Mouse (Mus musculus): Measurements from ENCODE around the gene Slc25a22. TPM values are rescaled to one million over a fixed set of nuclear protein-coding genes. Genes with fewer than 3 reads are reported as not detected.

Slc25a22 gene
- total RNA-seq, 2 experiments from 2014 or later = 18.6 to 26.1 TPM

DNA sequence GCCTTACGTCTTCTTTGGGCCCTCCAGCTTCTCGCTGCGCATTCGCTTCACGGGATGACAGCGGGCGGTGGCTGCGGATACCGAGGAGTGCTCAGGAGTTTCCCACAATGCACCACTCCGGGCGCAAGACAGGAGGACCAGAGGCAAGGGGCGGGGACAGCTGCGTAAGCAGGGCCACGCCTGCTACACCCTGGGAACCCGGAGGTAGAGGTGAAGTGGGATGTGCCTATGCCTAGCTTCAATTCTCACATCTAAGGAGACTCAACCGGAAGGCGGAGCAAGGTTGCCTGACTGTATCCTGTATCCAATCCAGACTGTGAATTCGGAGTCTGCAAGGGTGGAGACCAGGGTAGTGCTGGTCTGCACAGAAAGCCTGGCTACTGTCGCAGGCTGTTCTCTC, 8.4 kb downstream of the Slc25a22 start, which contains the start of gene Cend1:
Gene Cend1, minus strand, starts transcription at position 182 of the 400 bp plus-strand sequence.
- peak within 1 kb of the TSS; percentile 24; the same call in 1 of the 2 replicates for H3K27ac ChIP-seq
- DNase-seq = peak; percentile 53
- TF ChIP-seq CTCF (IDR thresholded peaks at IDR 0.05) = no peak
- intact Hi-C loops (cut with DNase I) = no loop called here
- H3K4me3 ChIP-seq = peak within 1 kb of the TSS; percentile 46

DNA sequence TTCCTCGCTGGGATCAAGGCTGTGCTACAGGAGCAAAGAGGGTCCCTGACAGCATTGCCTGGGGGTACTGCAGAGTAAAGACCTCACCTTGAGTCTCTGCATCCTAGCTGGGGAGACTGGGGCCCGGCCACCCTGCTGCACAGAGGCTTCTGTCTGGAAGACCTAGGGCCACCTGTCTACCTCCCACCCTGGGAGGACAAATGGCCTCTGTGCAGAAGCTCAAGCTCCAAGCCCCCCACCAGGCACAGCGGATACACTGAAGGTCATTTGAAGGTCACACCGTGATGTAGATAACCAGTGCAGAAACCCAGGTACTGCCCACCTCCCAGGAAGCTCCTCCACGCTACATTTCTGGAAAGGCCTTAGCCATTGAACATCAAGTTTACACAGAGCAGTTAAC, 9.0 kb downstream of the Slc25a22 start:
- H3K27ac ChIP-seq = no peak overlapping the region
- intact Hi-C loops (cut with DNase I) = no loop called here
- no peak for TF ChIP-seq CTCF (IDR thresholded peaks at IDR 0.05)
- no peak for DNase-seq
- peak overlapping the region; percentile 46; the same call in 1 of the 2 replicates for H3K4me3 ChIP-seq

DNA sequence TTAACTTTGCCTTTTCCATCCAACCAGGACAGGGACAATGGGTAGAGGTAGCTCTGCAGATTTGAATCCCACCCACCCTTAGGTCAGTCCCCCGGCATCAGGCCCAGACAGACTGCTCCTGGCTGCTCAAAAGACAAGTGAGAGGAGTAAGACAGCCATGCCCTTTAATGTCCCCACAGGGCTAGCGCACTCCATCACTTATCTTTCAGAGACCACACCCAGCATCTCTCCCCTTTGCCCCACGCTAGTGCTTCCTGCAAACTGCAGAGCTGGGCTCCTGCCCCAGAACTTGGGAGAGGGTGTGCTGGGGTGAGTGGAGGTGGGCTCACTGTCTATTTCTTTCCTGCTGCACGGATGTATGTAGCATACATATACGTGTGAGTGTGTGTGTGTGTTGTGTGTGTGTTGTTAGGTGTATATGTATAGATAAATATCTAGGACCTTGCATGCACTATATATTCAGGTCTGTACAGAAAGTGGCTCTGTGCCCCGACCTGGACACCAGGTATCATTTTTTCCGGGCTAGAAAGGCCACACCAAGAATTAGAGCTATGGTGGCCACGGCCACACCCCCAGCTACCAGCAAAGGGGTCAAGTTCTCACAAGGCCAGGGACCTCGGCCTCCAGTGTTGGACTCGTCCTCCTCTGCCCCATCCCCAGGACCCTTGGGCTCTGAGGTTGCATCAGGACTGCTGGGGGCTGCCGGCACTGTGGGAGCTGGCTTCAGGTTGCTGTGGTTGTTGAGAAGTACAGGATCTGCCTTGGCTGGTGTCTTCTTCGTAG, 10.6 kb downstream of the Slc25a22 start:
- H3K27ac ChIP-seq = no peak overlapping the region
- TF ChIP-seq CTCF (IDR thresholded peaks at IDR 0.05) = no peak
- intact Hi-C loops (cut with DNase I) = no loop called here
- H3K4me3 ChIP-seq = no peak overlapping the region
- no peak for DNase-seq

DNA sequence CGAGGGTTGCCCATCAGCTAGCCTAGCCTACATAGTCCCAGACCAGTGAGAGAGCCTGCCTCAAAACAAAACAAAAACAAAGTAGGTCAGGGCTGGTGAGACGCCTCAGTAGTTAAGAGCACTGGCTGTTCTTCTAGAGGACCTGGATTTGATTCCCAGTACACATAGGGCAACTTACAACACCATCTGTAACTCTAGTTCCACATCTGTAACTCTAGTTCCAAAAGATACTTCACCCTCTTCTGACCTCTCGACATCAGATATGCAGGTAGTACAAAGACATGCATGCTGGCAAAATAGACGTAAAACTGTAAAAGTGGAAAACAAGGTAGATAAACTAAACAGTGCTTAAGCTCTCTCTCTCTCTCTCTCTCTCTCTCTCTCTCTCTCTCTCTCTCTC, 13.9 kb downstream of the Slc25a22 start:
- H3K4me3 ChIP-seq = no peak overlapping the region
- no peak for DNase-seq
- TF ChIP-seq CTCF (IDR thresholded peaks at IDR 0.05) = no peak
- no peak overlapping the region; the same call in 1 of the 2 replicates for H3K27ac ChIP-seq
- intact Hi-C loops (cut with DNase I) = no loop called here

DNA sequence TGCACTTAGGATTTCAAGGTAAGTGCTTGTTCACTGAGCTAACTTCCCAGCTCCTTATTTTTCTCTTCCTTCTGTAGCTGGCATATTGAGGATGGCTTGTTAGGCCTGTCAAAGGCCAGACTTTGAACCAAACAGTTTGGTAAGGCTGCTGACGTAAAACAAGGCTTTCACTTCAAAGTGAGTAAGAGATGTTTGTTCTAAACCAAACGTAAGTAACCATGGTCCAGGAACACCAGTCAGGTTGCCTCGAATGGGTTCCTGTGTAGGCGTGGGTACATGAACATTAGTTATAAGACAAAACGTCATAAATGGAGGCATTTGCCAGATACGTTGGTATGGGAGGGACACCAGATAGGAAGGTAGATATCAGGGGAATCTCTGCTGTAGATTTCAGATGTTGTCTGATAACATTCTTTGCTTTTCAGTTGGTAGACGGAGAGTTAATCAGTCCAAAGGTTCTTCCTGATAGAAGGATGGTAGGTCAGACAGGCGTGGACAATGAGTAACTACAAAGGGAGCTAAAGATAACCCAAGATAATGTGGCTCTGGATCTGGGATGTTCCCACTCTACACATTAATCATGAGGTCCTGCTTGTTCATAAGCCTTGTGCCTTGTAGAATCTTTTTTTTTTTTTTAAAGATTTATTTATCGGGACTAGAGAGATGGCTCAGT, 17.5 kb downstream of the Slc25a22 start:
- Histone ChIP-seq H3K27ac (no peak overlapping the region), H3K4me3 (no peak overlapping the region)
- DNase-seq = no peak
- intact Hi-C loops (cut with DNase I) = no loop called here
- no peak for TF ChIP-seq CTCF (IDR thresholded peaks at IDR 0.05)

DNA sequence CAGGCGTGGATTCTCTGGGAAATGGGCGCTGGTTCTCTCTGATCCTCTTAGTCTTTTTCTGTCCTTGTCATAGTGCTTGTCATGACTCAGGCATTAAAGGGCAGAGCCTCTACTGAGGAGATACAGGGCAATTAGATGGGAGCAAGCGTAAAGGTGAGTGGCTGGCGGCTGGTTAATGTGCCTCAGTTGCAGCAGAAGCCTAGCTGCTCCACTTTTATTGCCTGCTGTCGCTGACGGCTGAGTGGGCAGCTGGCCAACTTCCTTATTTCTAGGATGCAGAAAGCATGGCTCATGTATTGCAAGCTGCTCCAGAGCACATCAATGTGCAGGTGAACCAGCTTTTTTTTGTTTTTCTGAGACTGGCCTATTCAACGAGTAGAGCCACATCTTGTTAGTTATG, 18.7 kb downstream of the Slc25a22 start:
- H3K27ac ChIP-seq = no peak overlapping the region
- no peak for TF ChIP-seq CTCF (IDR thresholded peaks at IDR 0.05)
- intact Hi-C loops (cut with DNase I) = no loop called here

DNA sequence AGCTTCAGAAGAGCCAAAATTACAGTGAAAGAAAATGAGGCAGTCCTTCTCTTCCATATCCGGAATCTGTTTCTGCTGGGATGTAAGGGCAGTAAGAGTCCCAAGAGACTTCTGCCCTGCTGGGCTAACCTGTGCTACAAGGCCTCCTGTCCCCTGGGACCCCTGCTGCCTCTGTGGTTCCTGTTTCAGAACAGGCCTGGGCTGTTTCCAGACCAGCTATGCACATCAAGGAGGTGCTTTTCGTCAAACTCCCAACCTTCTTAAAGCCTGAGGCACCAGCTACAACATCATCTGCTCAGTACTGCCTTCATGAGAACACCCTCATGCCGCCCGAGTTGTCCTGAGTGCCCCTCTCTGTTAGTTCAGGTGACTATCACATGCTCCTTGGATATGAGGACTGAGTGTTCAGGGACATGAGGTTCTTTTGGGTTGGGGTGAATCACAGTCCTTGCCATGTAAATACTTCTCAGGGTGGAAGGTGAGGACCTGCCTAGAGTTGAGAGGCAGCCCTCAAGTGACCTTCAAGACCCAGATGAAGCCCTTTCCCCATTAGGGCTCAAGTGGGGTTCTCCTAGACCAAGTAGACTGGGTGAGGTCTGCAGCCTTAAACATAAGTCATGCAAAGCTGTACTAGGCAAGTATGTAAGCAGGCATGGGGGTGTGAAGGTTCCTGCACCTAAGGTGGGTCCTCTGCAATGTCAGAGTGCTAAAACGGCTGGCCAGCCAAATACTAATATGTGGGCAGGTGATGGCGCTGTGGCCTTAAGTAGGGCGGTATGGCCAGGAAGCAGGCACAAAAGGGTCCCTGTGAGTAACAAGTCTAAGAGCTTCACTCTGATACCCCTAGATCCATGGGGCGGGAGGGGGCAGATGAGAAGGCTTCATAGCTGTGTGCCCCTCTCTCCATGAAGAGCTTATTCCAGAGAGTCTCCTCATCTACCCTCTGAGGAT, 19.7 kb downstream of the Slc25a22 start:
- intact Hi-C loops (cut with DNase I) = no loop called here
- no peak; the same call in 1 of the 2 replicates for TF ChIP-seq CTCF (IDR thresholded peaks at IDR 0.05)
- no peak for DNase-seq
- Histone ChIP-seq H3K27ac (no peak overlapping the region), H3K4me3 (no peak overlapping the region)

More for the DNA sequence above, 18.7 kb downstream of the Slc25a22 start:
- no peak overlapping the region for H3K4me3 ChIP-seq
- DNase-seq = no peak

DNA sequence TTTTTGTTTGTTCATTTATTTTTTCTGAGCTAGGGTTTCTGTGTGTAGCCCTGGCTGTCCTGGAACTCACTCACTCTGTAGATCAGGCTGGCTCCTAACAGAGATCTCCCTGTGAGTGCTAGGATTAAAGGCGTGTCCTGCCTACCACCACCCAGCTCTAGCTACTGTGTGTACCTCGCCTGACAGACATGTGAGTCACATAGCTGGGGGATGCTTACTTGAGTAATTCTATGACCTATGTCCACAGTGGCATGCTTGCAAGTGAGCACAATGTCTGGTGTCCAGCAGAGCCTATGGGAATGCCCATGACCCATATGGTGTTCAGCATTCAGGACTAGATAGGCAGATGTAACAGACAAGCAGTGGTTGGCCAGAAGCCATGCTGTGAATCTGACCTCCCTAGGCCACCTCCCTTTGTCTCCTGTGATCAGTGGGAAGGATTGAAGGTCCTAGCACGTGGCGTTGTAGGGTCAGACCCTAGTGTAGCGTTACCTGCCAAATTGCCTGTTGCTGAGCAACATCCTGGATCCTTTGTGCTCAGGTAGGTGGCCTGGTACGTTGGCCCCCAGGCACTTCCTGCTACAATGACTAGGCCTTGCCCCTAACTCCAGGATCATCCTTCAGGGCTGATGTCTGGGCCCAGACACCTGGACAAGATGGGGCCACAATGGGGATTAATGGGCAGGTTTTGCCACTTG, 21.4 kb downstream of the Slc25a22 start:
- Histone ChIP-seq H3K27ac (no peak overlapping the region), H3K4me3 (no peak overlapping the region)
- no peak for DNase-seq
- intact Hi-C loops (cut with DNase I) = no loop called here
- TF ChIP-seq CTCF (IDR thresholded peaks at IDR 0.05) = no peak

DNA sequence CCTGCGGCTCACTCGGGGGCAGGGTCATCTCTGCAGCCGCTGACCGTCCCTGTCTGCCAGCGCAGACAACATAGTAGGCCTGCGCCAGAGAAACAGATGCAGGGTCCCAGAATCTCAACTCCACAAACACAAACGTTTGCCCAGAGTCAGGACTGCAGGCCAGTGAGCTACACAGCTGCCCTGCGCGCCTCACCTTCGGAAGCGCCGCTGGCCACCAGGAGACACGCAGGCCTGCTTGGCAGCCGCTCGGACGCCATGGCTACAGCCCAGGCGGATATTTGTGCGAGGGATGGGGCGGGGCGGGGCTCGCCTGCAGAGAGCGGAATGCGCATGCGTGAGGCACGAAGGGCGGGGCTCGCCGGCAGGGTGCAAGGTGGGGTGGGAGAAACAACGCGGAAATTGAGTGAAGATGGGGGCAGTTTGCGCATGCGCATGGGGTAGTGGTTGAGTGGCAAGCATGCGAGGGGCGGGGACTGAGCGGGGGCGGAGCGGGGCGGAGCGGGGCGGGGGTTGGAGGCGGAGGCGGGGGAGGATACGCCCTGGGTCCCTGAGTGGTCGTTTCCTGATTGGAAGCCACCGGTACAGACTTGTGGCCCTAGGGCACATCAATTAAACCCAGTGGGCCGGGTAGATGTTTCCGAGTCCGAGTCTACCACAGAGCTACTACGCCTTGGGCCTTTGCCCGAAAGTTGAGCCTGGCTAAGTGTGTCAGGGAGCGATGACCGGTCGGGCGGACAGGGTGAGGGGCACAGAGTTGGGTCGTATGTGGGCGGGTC, 23.7 kb downstream of the Slc25a22 start, which contains the start of gene Gatd1:
Gene Gatd1, minus strand, starts transcription at position 328 of the 776 bp plus-strand sequence.
- intact Hi-C loops (cut with DNase I) = loop anchor here (5.0 kb wide), 1 partner anchor 43 kb away; the partner anchor contains the start of gene Pnpla2
- DNase-seq = peak; percentile 100
- Histone ChIP-seq H3K27ac (peak within 1 kb of the TSS; percentile 93), H3K4me3 (peak within 1 kb of the TSS; percentile 82)
- TF ChIP-seq CTCF (IDR thresholded peaks at IDR 0.05) = peak; percentile 30

DNA sequence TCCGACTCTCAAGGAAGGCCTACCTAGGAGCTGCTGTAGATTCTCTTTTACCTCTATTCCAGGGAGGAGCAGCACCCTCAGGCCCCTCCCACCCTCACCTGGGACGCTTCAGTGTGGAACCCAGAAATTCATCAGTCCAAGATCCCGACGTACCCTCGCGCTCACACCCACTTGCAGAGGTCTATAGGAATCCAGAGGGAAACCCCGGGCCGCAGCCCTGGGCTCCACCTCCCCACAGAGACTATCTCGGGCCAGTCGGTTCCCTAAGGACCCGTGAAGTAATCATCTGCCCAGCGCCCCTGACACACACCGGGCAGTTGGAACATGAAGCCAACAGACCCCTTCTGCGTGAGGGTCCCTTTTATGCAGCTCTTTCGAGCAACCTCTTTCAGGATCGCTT, 24.4 kb downstream of the Slc25a22 start:
- intact Hi-C loops (cut with DNase I) = loop anchor here (5.0 kb wide), 1 partner anchor 44 kb away; the partner anchor contains the start of gene Pnpla2
- Histone ChIP-seq H3K27ac (peak overlapping the region; percentile 93), H3K4me3 (peak overlapping the region; percentile 82)
- no peak for DNase-seq
- TF ChIP-seq CTCF (IDR thresholded peaks at IDR 0.05) = no peak

DNA sequence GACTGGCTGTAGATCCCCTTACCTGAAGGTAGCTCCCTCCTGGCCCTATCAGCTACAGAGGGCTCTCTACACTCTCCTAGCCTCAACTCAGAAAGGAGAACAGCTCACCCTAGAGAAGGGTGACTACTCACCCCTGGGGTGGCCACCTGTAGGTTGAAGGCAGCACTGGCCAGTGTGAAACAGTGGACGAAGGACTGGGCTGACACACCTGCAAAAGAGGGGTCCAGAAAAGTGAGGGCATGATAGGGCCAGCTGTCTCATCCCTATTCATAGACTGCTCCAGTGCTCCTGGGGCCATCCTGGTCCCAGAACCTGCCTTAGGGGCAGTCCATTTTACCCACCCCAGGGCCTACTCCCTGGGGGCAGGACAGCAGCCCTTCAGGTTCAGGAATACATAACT, 26.0 kb downstream of the Slc25a22 start:
- no peak for DNase-seq
- intact Hi-C loops (cut with DNase I) = loop anchor here (5.0 kb wide), 1 partner anchor 46 kb away; the partner anchor contains the start of gene Pnpla2
- Histone ChIP-seq H3K27ac (no peak overlapping the region), H3K4me3 (no peak overlapping the region)
- TF ChIP-seq CTCF (IDR thresholded peaks at IDR 0.05) = no peak

Measured in gastrocnemius, adult 2 months (tissue).